22 mouse cellular contexts compared by ENCODE assay signal in the genomic region with DNA sequence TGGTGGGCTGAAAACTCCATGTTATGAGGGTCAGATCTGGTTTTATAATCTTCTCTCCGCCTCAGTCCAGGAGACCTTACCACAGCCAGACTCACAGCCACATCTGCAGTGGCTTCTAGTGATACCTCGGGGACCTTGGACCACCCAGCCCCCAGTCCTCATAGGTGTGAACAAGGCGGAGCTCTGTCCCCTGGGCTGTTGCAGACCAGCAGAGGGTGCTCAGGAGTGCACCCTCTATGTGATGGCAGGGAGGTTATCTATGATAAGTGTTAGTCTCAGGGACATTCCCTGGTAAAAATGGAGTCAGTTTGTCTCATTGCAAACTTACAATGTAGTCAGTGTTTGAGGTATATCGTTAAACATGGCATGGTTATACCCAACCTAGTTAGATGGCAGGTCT. TPM values are rescaled to one million over a fixed set of nuclear protein-coding genes. Genes with fewer than 3 reads are reported as not detected.
A peak's percentile ranks its signal among the peaks of the same experiment; 100 is the strongest.
DNase-seq lines count a peak whose midpoint lies in the region; ATAC-seq and TF ChIP-seq lines count a peak whose summit lies in the region.
"Had no signal": no experiment of that assay in that cellular context is flagged by ENCODE, and none has a peak within 500 bp of the region (broad histone marks: within the 10 kb centered on the region; RNA-seq: fewer than 3 reads in every experiment).

No protein-coding gene starts in this region.

- H3K4me2 ChIP-seq in kidney, embryonic 15.5 days = no peak overlapping the region
- H3K4me2 ChIP-seq in liver, postnatal 0 days (ENCODE audit: low read depth, low read length) = no peak overlapping the region
- H3K4me2 ChIP-seq in stomach, postnatal 0 days (replicated peaks; ENCODE audit: low read depth) = no peak overlapping the region
- H3K4me2 ChIP-seq: heart, embryonic 12.5 days; limb, embryonic 15.5 days; lung, embryonic 14.5 days; neural tube, embryonic 12.5 days had no signal

- DNase-seq in kidney, adult 2 months = no peak
- no peak for DNase-seq in liver, postnatal 0 days
- no peak for DNase-seq in liver
- no peak for DNase-seq in brain, embryonic 14.5 days (ENCODE audit: low read depth)
- DNase-seq in stomach, postnatal 0 days (ENCODE audit: low spot score) = no peak
- no peak for DNase-seq in heart, adult 18-20 months
- DNase-seq: adrenal gland, postnatal 25 days; cerebellum, adult 11 months; cerebellum, adult 9-11 months; heart, postnatal 10 days; kidney, adult 8-10 months; kidney, postnatal 25 days; left cerebral cortex, postnatal 4 days; lung, embryonic 14.5 days; midbrain, embryonic 14.5 days had no signal

- 0 out of 2 replicates have a peak, but pooled peaks have one; percentile 3 for TF ChIP-seq CTCF in kidney, adult 2 months (conservative IDR thresholded peaks at IDR 0.05; ENCODE audit: insufficient read depth, insufficient read length, low read depth, low read length)
- peak; percentile 18; the same call in 1 of the 2 replicates for TF ChIP-seq CTCF in liver, postnatal 0 days (IDR thresholded peaks at IDR 0.05; ENCODE audit: low read depth)
- 0 out of 2 replicates have a peak, but pooled peaks have one; percentile 2 for TF ChIP-seq CTCF in brain, embryonic 14.5 days (IDR thresholded peaks at IDR 0.05; ENCODE audit: borderline replicate concordance, extremely low read depth, insufficient read depth, insufficient read length)
- TF ChIP-seq CTCF in stomach, postnatal 0 days (IDR thresholded peaks at IDR 0.05; ENCODE audit: low read depth) = peak; percentile 38; the same call in 1 of the 2 replicates

- TF ChIP-seq EP300 in liver, postnatal 0 days (IDR thresholded peaks at IDR 0.05; ENCODE audit: low read depth) = no peak
- TF ChIP-seq EP300 in stomach, postnatal 0 days (optimal IDR thresholded peaks at IDR 0.05) = no peak

- no peak overlapping the region for H3K9ac ChIP-seq in kidney, embryonic 15.5 days
- H3K9ac ChIP-seq in liver, postnatal 0 days (replicated peaks) = no peak overlapping the region
- no peak overlapping the region for H3K9ac ChIP-seq in stomach, postnatal 0 days (ENCODE audit: low read length)
- H3K9ac ChIP-seq: heart, embryonic 12.5 days; limb, embryonic 15.5 days; lung, embryonic 14.5 days; neural tube, embryonic 12.5 days had no signal

- no peak overlapping the region for H3K4me3 ChIP-seq in kidney, adult 2 months (ENCODE audit: insufficient read depth, low read depth, low read length)
- H3K4me3 ChIP-seq in kidney, embryonic 15.5 days (replicated peaks) = no peak overlapping the region
- no peak overlapping the region for H3K4me3 ChIP-seq in liver, postnatal 0 days (ENCODE audit: low read depth, low read length)
- no peak overlapping the region for H3K4me3 ChIP-seq in stomach, postnatal 0 days (ENCODE audit: low read depth, low read length)
- H3K4me3 ChIP-seq: embryonic facial prominence, embryonic 10.5 days; forebrain, embryonic 10.5 days; heart, embryonic 12.5 days; limb, embryonic 15.5 days; neural tube, embryonic 12.5 days had no signal

- TF ChIP-seq POLR2A in kidney, adult 2 months (IDR thresholded peaks at IDR 0.05; ENCODE audit: low read depth, low read length) = no peak
- TF ChIP-seq POLR2A in brain, embryonic 14.5 days (IDR thresholded peaks at IDR 0.05; ENCODE audit: borderline replicate concordance, extremely low read depth, insufficient read depth, insufficient read length, poor library complexity, severe bottlenecking) = no peak

- no peaks in the 10 kb centered on the region for H3K9me3 ChIP-seq in kidney, embryonic 15.5 days (replicated peaks)
- H3K9me3 ChIP-seq in liver, postnatal 0 days (ENCODE audit: low read length) = no peaks in the 10 kb centered on the region
- H3K9me3 ChIP-seq in stomach, postnatal 0 days (ENCODE audit: control insufficient read depth, low read length) = no peaks in the 10 kb centered on the region
- H3K9me3 ChIP-seq: embryonic facial prominence, embryonic 10.5 days; forebrain, embryonic 10.5 days; heart, embryonic 12.5 days; limb, embryonic 15.5 days; neural tube, embryonic 12.5 days had no signal

- no peaks in the 10 kb centered on the region for H3K4me1 ChIP-seq in kidney, adult 2 months (ENCODE audit: control insufficient read depth, insufficient read depth, low read length)
- H3K4me1 ChIP-seq in kidney, embryonic 15.5 days = no peaks in the 10 kb centered on the region
- no peaks in the 10 kb centered on the region for H3K4me1 ChIP-seq in liver, postnatal 0 days (ENCODE audit: insufficient read depth)
- H3K4me1 ChIP-seq in stomach, postnatal 0 days (replicated peaks; ENCODE audit: control insufficient read depth, insufficient read depth) = no peaks in the 10 kb centered on the region
- H3K4me1 ChIP-seq: embryonic facial prominence, embryonic 10.5 days; forebrain, embryonic 10.5 days; heart, embryonic 12.5 days; limb, embryonic 15.5 days; neural tube, embryonic 12.5 days had no signal

- ATAC-seq in kidney, embryonic 15.5 days (replicated peaks; ENCODE audit: low FRiP score) = no peak
- ATAC-seq in liver, postnatal 0 days = no peak
- no peak for ATAC-seq in stomach, postnatal 0 days (ENCODE audit: low FRiP score, low TSS enrichment)
- ATAC-seq: forebrain, embryonic 16.5 days had no signal

- H3K36me3 ChIP-seq in kidney, adult 2 months (ENCODE audit: control insufficient read depth, insufficient read depth, low read length) = no peaks in the 10 kb centered on the region
- H3K36me3 ChIP-seq in kidney, embryonic 15.5 days = peaks cover 99% of the 10 kb centered on the region
- peaks cover 53% of the 10 kb centered on the region for H3K36me3 ChIP-seq in liver, postnatal 0 days (replicated peaks; ENCODE audit: insufficient read depth, low read length)
- peaks cover 62% of the 10 kb centered on the region for H3K36me3 ChIP-seq in stomach, postnatal 0 days (ENCODE audit: control insufficient read depth, insufficient read depth, low read length)

- H3K27me3 ChIP-seq in kidney, adult 2 months (replicated peaks; ENCODE audit: control insufficient read depth, insufficient read depth, low read length) = no peaks in the 10 kb centered on the region
- no peaks in the 10 kb centered on the region for H3K27me3 ChIP-seq in kidney, embryonic 15.5 days
- H3K27me3 ChIP-seq in liver, postnatal 0 days (ENCODE audit: insufficient read depth, low read length) = no peaks in the 10 kb centered on the region
- no peaks in the 10 kb centered on the region for H3K27me3 ChIP-seq in stomach, postnatal 0 days (ENCODE audit: control insufficient read depth, insufficient read depth, low read length)
- H3K27me3 ChIP-seq: heart, embryonic 12.5 days; limb, embryonic 15.5 days; neural tube, embryonic 12.5 days had no signal

- WGBS in kidney, adult 2 months = 78% methylated on average over 4 of the region's 4 CpGs
- WGBS in kidney, embryonic 15.5 days = 83% methylated on average over 4 of the region's 4 CpGs
- 71% methylated on average over 4 of the region's 4 CpGs for WGBS in liver, postnatal 0 days (ENCODE audit: insufficient replicate concordance)
- 78% methylated on average over 4 of the region's 4 CpGs for WGBS in stomach, postnatal 0 days

- H3K27ac ChIP-seq in kidney, adult 2 months (ENCODE audit: insufficient read depth, low read depth, low read length) = no peak overlapping the region
- no peak overlapping the region for H3K27ac ChIP-seq in kidney, embryonic 15.5 days
- no peak overlapping the region for H3K27ac ChIP-seq in liver, postnatal 0 days (ENCODE audit: low read depth)
- no peak overlapping the region for H3K27ac ChIP-seq in stomach, postnatal 0 days (replicated peaks)
- H3K27ac ChIP-seq: embryonic facial prominence, embryonic 10.5 days; forebrain, embryonic 10.5 days; limb, embryonic 15.5 days; neural tube, embryonic 12.5 days had no signal

RNA-seq across cellular contexts. Expression of gene Pygb, which starts 42.1 kb away (rescaled TPM):
- 24.7 and 27.0 TPM in 2 replicates for polyA plus RNA-seq in kidney, adult 2 months (2012; rRNA removed)
- polyA plus RNA-seq in kidney, embryonic 15.5 days (2015; fragmentation: Nextera tagmentation; extraction: Ambion mirVana) = 77.3 and 88.3 TPM in 2 replicates
- polyA plus RNA-seq in liver, postnatal 0 days (2015; fragmentation: Nextera tagmentation; extraction: Ambion mirVana) = 13.6 and 15.3 TPM in 2 replicates
- polyA plus RNA-seq in brain, embryonic 14.5 days (2012; rRNA removed) = 56.6 and 75.8 TPM in 2 replicates
- 109 and 115 TPM in 2 replicates for polyA plus RNA-seq in stomach, postnatal 0 days (2015; fragmentation: Nextera tagmentation; extraction: Ambion mirVana)
- 100 to 1,000 TPM; 507 to 527 TPM for total RNA-seq in heart, adult 18-20 months (2021)
